Mouse (Mus musculus) CD4-positive, CD25-positive, alpha-beta regulatory T cell, adult 9 weeks (primary cell): Measurements from ENCODE around the gene Mzf1. TPM values are rescaled to one million over a fixed set of nuclear protein-coding genes. Genes with fewer than 3 reads are reported as not detected.

Experiments
- polyA plus RNA-seq: library from polyadenylated mRNA; unstranded; fragments of 100-300 nt; shearing (Covaris generic); gene quantifications from one replicate; pipeline ENCODE4 v1.2.1, GENCODE M21; 2017

The Mzf1 gene
- 0.45 TPM for polyA plus RNA-seq

GRCm38 (mm10) chr7:13054287-13055010 is at the start of gene Mzf1:
Mzf1 (minus strand) TSS chr7:13054764.

GRCm38 (mm10) chr7:13095073-13095472 is 40.5 kb upstream of the Mzf1 start, which contains the start of gene Vmn1r85:
Vmn1r85 (minus strand) TSS chr7:13095173.

GRCm38 (mm10) chr7:13037901-13038555 is 16.5 kb downstream of the Mzf1 start, which contains the start of gene Ube2m:
Ube2m (minus strand) TSS chr7:13038275.

GRCm38 (mm10) chr7:13034148-13034977 is 20.2 kb downstream of the Mzf1 start, which contains the start of gene Chmp2a:
Chmp2a (minus strand) TSS chr7:13034807.

GRCm38 (mm10) chr7:13010005-13010908 is 44.3 kb downstream of the Mzf1 start, which contains the start of gene Zbtb45:
Zbtb45 (minus strand) TSS chr7:13010034.

GRCm38 (mm10) chr7:12998851-12999250 is 55.7 kb downstream of the Mzf1 start, which contains the start of gene Trim28:
Trim28 (plus strand) TSS chr7:12999114.

GRCm38 (mm10) chr7:12998053-12998452 is 56.5 kb downstream of the Mzf1 start, which contains the start of gene Slc27a5:
Slc27a5 (minus strand) TSS chr7:12998192.

Other genes starting within 250 kb of the Mzf1 start
- gene Zfp329, start 235.9 kb downstream of the Mzf1 start, polyA plus RNA-seq, result 21.4 TPM
- 95.0 TPM for gene Zfp110, start 220.0 kb downstream of the Mzf1 start, polyA plus RNA-seq
- 3.8 TPM for gene Zfp128, start 173.6 kb downstream of the Mzf1 start, polyA plus RNA-seq
- gene Zscan22, start 156.9 kb downstream of the Mzf1 start, polyA plus RNA-seq, result 14.7 TPM
- 1,332 TPM for gene Rps5, start 132.5 kb downstream of the Mzf1 start, polyA plus RNA-seq
- gene Rnf225, start 127.3 kb downstream of the Mzf1 start, polyA plus RNA-seq, result not detected
- 6.6 TPM for gene Zfp324, start 88.9 kb downstream of the Mzf1 start, polyA plus RNA-seq
- gene Zfp446, start 76.9 kb downstream of the Mzf1 start, polyA plus RNA-seq, result 10.2 TPM
- gene Slc27a5, start 56.6 kb downstream of the Mzf1 start, polyA plus RNA-seq, result 0.16 TPM
- gene Trim28, start 55.6 kb downstream of the Mzf1 start, polyA plus RNA-seq, result 38.1 TPM
- 3.6 TPM for gene Zbtb45, start 44.7 kb downstream of the Mzf1 start, polyA plus RNA-seq
- gene Chmp2a, start 20.0 kb downstream of the Mzf1 start, polyA plus RNA-seq, result 310 TPM
- gene Ube2m, start 16.5 kb downstream of the Mzf1 start, polyA plus RNA-seq, result 7.8 TPM
- not detected for gene Vmn1r85, start 40.4 kb upstream of the Mzf1 start, polyA plus RNA-seq
- gene Vmn1r86, start 65.2 kb upstream of the Mzf1 start, polyA plus RNA-seq, result 0.04 TPM
- gene Vmn1r87, start 85.4 kb upstream of the Mzf1 start, polyA plus RNA-seq, result not detected
- gene Vmn1r88, start 104.8 kb upstream of the Mzf1 start, polyA plus RNA-seq, result 0.04 TPM
- not detected for gene Vmn1r89, start 158.3 kb upstream of the Mzf1 start, polyA plus RNA-seq
- 23.1 TPM for gene Lig1, start 222.5 kb upstream of the Mzf1 start, polyA plus RNA-seq
- gene Zswim9, start 224.0 kb upstream of the Mzf1 start, polyA plus RNA-seq, result 3.5 TPM